Mouse (Mus musculus) heart, embryonic 13.5 days (tissue): Measurements from ENCODE around the gene Ccdc137. TPM values are rescaled to one million over a fixed set of nuclear protein-coding genes. Genes with fewer than 3 reads are reported as not detected.
"Not testable (repeated sequence)": the region's sequence is repeated elsewhere in the genome, so short reads cannot be mapped to it uniquely, and the experiment has no call there.

Experiments used
- ATAC-seq: fragments of 200-750 bp; cut with Nextera tagmentation; 2 replicates; pipeline ENCODE4 v1.8.0; 2017; ENCODE audit warnings: moderate TSS enrichment; ENCODE audit not compliant: insufficient number of reproducible peaks, low FRiP score, low TSS enrichment; ENCODE audit errors: extremely low read depth
- H3K27ac ChIP-seq: fragments of 300-500 bp; sonication (generic); replicated peaks from 2 replicates; pipeline ENCODE4 v1.5.1; 2015; ENCODE audit warnings: moderate library complexity, mild to moderate bottlenecking, inconsistent platforms
- H3K27me3 ChIP-seq: fragments of 300-500 bp; sonication (generic); replicated peaks from 2 replicates; pipeline ENCODE4 v1.6.1; 2015; ENCODE audit warnings: mild to moderate bottlenecking, inconsistent platforms
- H3K36me3 ChIP-seq: fragments of 300-500 bp; sonication (generic); 2 replicates; pipeline ENCODE4 v1.6.1; 2015; ENCODE audit warnings: mild to moderate bottlenecking, inconsistent platforms
- H3K4me1 ChIP-seq: fragments of 300-500 bp; sonication (generic); 2 replicates; pipeline ENCODE4 v1.6.1; 2015; ENCODE audit warnings: inconsistent platforms
- H3K4me2 ChIP-seq: fragments of 300-500 bp; sonication (generic); 2 replicates; pipeline ENCODE4 v1.6.1; 2015; ENCODE audit warnings: inconsistent platforms, mild to moderate bottlenecking, moderate library complexity
- H3K4me3 ChIP-seq: fragments of 300-500 bp; sonication (generic); 2 replicates; pipeline ENCODE4 v1.5.1; 2015; ENCODE audit warnings: moderate library complexity, mild to moderate bottlenecking, inconsistent platforms
- H3K9ac ChIP-seq: fragments of 300-500 bp; sonication (generic); 2 replicates; pipeline ENCODE4 v1.6.1; 2015; ENCODE audit warnings: inconsistent platforms, mild to moderate bottlenecking, moderate library complexity
- H3K9me3 ChIP-seq: fragments of 300-500 bp; sonication (generic); 2 replicates; pipeline ENCODE4 v1.6.1; 2016; ENCODE audit warnings: inconsistent platforms
- WGBS: fragments of 180-500 bp; shearing (Covaris S2); methylation state at CpG from one replicate; pipeline ENCODE4 v1.1.7; 2015; ENCODE audit warnings: mixed read lengths; 5-methylcytosine and 5-hydroxymethylcytosine counted together
- polyA plus RNA-seq: library from polyadenylated mRNA; unstranded; fragments of >200 nt; fragmentation: Nextera tagmentation; extraction: Ambion mirVana; gene quantifications from 2 replicates; pipeline ENCODE4 v1.2.1, GENCODE M21; 2015

Ccdc137 gene
- polyA plus RNA-seq = 19.1 and 21.1 TPM in 2 replicates

GRCm38 (mm10) chr11:120457772-120458751 lies at the start of gene Ccdc137, which contains the start of gene Oxld1:
TSS of gene Ccdc137 (plus strand) at chr11:120458115.
TSS of gene Oxld1 (minus strand) at chr11:120458068.
- Histone ChIP-seq H3K9me3 (no peaks in the 10 kb centered on the region), H3K27me3 (no peaks in the 10 kb centered on the region; the same call in 1 of the 2 replicates), H3K4me1 (peaks cover 26% of the 10 kb centered on the region), H3K4me2 (peak within 1 kb of the TSS; percentile 97), H3K27ac (peak within 1 kb of the TSS; percentile 93), H3K9ac (peak within 1 kb of the TSS; percentile 99), H3K4me3 (peak within 1 kb of the TSS; percentile 94), H3K36me3 (peaks cover 47% of the 10 kb centered on the region)
- WGBS = 3% methylated on average over 62 of the region's 62 CpGs
- peak; percentile 72 for ATAC-seq

- WGBS = 95% methylated on average over 7 of the region's 10 CpGs
- H3K9me3 ChIP-seq, ATAC-seq, H3K4me2 ChIP-seq, H3K27ac ChIP-seq, H3K4me3 ChIP-seq, H3K27me3 ChIP-seq, H3K4me1 ChIP-seq, H3K9ac ChIP-seq: not testable (repeated sequence)
- H3K36me3 ChIP-seq = peaks cover 97% of the 10 kb centered on the region
Measured at GRCm38 (mm10) chr11:120413621-120414020, 44.3 kb upstream of the Ccdc137 start.

GRCm38 (mm10) chr11:120417852-120418251 lies 40.1 kb upstream of the Ccdc137 start:
- WGBS = 77% methylated on average over 7 of the region's 7 CpGs
- Histone ChIP-seq H3K9ac (no peak overlapping the region), H3K4me1 (peaks cover 5% of the 10 kb centered on the region; the same call in 1 of the 2 replicates), H3K9me3 (no peaks in the 10 kb centered on the region), H3K4me2 (no peak overlapping the region), H3K4me3 (no peak overlapping the region), H3K27me3 (no peaks in the 10 kb centered on the region), H3K27ac (0 out of 2 replicates have a peak overlapping the region, but pooled peaks have one; percentile 17), H3K36me3 (peaks cover 96% of the 10 kb centered on the region)
- ATAC-seq = no peak

- no peak overlapping the region for H3K9ac ChIP-seq
- no peaks in the 10 kb centered on the region for H3K27me3 ChIP-seq
- H3K4me1 ChIP-seq = peaks cover 12% of the 10 kb centered on the region
- 100% methylated on average over 1 of the region's 1 CpGs for WGBS
- no peak overlapping the region for H3K4me3 ChIP-seq
- no peak overlapping the region for H3K4me2 ChIP-seq
- no peaks in the 10 kb centered on the region for H3K9me3 ChIP-seq
- peak overlapping the region; percentile 17; the same call in 1 of the 2 replicates for H3K27ac ChIP-seq
- peaks cover 95% of the 10 kb centered on the region for H3K36me3 ChIP-seq
- ATAC-seq = no peak
Measured at GRCm38 (mm10) chr11:120418592-120418991, 39.3 kb upstream of the Ccdc137 start.

GRCm38 (mm10) chr11:120422651-120423568 lies 35.0 kb upstream of the Ccdc137 start:
- H3K9me3 ChIP-seq = no peaks in the 10 kb centered on the region
- no peak overlapping the region for H3K4me2 ChIP-seq
- peaks cover 12% of the 10 kb centered on the region for H3K4me1 ChIP-seq
- no peak for ATAC-seq
- H3K36me3 ChIP-seq = peaks cover 90% of the 10 kb centered on the region
- WGBS = 73% methylated on average over 13 of the region's 13 CpGs
- H3K27ac ChIP-seq = peak overlapping the region; percentile 42
- H3K27me3 ChIP-seq = no peaks in the 10 kb centered on the region
- H3K9ac ChIP-seq = peak overlapping the region; percentile 40; the same call in 1 of the 2 replicates
- H3K4me3 ChIP-seq = no peak overlapping the region

DNA sequence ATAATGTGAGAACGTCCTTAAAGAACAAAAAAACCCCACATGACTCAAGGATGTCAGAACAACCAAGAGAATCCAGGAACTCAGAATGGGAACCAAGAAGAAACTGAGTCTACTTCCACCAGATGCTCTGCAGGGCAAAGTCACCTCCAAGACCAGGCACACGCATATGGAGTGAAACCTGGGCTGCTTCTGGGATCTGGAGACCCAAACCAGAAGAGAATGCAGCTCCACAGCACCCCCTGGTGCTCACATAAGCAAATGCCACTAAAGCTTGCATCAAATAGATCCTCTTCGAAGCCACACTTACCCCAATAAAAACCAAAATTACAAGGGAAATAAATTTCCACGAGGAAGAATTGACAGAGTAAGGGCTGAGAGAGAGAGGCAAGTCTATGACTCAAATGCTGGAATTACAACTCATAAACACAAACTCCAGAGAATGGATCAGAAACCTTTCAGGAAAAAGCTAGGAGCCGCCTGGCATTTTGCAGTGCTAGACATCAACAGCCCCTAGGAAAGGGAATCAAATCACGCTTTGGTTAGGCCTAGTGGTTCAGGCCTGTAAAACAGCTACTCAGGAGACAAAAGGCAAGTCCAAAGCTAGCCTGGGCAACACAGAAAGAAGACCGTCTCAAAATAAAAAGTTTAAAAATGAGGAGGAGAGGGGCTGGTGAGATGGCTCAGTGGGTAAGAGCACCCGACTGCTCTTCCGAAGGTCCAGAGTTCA lies 34.2 kb upstream of the Ccdc137 start:
- Histone ChIP-seq H3K27ac (peak overlapping the region; percentile 42), H3K9me3 (no peaks in the 10 kb centered on the region), H3K4me3 (no peak overlapping the region), H3K4me2 (no peak overlapping the region), H3K27me3 (no peaks in the 10 kb centered on the region), H3K9ac (0 out of 2 replicates have a peak overlapping the region, but pooled peaks have one; percentile 40), H3K36me3 (peaks cover 90% of the 10 kb centered on the region), H3K4me1 (peaks cover 12% of the 10 kb centered on the region)
- no peak for ATAC-seq
- 67% methylated on average over 9 of the region's 9 CpGs for WGBS

DNA sequence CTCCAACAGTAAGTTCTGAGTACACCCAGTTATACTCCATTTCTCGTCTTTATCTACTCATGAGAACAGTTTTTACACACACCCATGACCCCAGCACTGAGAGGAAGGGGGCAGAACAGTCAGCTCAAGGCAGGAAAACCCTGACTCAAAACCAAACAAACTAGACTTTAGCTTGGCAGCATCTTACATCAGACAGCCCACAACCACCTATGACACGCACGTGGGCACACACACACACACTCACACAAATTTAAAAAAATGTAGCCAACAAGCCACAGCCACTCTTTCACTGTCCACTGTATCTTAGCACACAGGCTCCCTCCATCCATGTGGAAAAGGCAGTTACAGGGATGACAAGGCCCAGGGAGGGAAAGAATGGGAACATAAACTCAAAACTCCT lies 31.2 kb upstream of the Ccdc137 start:
- no peak overlapping the region for H3K4me2 ChIP-seq
- H3K4me1 ChIP-seq = peaks cover 12% of the 10 kb centered on the region
- no peaks in the 10 kb centered on the region for H3K9me3 ChIP-seq
- 84% methylated on average over 3 of the region's 3 CpGs for WGBS
- no peak overlapping the region for H3K27ac ChIP-seq
- no peaks in the 10 kb centered on the region for H3K27me3 ChIP-seq
- ATAC-seq = no peak
- no peak overlapping the region for H3K9ac ChIP-seq
- H3K4me3 ChIP-seq = no peak overlapping the region
- H3K36me3 ChIP-seq = peaks cover 89% of the 10 kb centered on the region

DNA sequence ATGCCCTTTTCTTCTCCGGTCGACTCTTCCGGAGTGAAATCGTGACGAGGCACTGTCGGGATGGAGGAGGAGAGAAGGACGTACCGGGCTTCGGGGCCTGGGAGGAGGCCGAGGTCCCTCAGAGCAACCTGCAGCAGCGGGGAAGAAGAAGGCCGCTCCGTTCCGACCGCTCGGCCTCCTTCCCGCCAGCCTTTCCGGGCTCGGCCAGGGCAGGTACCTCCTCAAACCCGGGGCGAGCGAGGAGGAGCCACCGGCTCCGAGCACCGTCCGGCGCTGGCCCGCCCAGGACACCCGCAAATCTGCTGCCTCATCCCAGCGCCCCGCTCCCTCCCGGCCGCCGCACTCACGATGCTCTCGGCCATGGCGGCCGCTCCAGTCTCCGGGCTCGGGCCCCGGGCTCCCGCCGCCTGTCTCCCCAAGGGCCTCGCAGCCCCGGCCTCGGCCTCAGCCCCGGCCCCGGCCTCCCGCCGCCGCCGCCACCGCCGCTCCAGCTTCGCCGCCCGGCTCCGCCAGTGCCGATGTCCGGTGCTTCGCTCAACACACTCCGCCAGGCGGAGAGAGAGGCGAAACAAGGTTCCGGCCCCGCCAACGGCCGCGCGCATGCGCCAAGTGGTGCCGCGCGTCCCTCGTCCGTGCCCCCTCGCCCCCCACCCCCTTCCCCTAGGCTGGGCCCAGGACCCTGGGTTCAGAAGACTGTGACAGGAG lies 20.6 kb upstream of the Ccdc137 start, which contains the start of gene Nploc4:
Gene Nploc4 (minus strand): TSS at position 557 of the 705 bp plus-strand sequence.
- Histone ChIP-seq H3K27ac (peak within 1 kb of the TSS; percentile 85), H3K4me2 (peak within 1 kb of the TSS; percentile 83), H3K9me3 (no peaks in the 10 kb centered on the region), H3K4me3 (peak within 1 kb of the TSS; percentile 99), H3K36me3 (peaks cover 35% of the 10 kb centered on the region), H3K27me3 (no peaks in the 10 kb centered on the region; the same call in 1 of the 2 replicates), H3K9ac (peak within 1 kb of the TSS; percentile 98), H3K4me1 (peaks cover 19% of the 10 kb centered on the region)
- peak; percentile 74 for ATAC-seq
- under 1% methylated on average over 77 of the region's 77 CpGs for WGBS

GRCm38 (mm10) chr11:120437857-120438385 lies 20.0 kb upstream of the Ccdc137 start:
- H3K27ac ChIP-seq = peak overlapping the region; percentile 85
- H3K9ac ChIP-seq = peak overlapping the region; percentile 98
- peaks cover 29% of the 10 kb centered on the region for H3K36me3 ChIP-seq
- H3K4me3 ChIP-seq = peak overlapping the region; percentile 99
- ATAC-seq = no peak
- H3K9me3 ChIP-seq = no peaks in the 10 kb centered on the region
- H3K27me3 ChIP-seq = no peaks in the 10 kb centered on the region; the same call in 1 of the 2 replicates
- 25% methylated on average over 12 of the region's 12 CpGs for WGBS
- peak overlapping the region; percentile 83 for H3K4me2 ChIP-seq
- peaks cover 19% of the 10 kb centered on the region for H3K4me1 ChIP-seq
